Mouse (Mus musculus): ENCODE measurements at regions not wholly inside any gene's neighbourhood (a gene's known extent, or its start where the extent isn't known, plus 50 kb on each side); places are given as distances from the start of the nearest gene placed in this dataset.
A peak's percentile ranks its signal among the peaks of the same experiment; 100 is the strongest.

DNA sequence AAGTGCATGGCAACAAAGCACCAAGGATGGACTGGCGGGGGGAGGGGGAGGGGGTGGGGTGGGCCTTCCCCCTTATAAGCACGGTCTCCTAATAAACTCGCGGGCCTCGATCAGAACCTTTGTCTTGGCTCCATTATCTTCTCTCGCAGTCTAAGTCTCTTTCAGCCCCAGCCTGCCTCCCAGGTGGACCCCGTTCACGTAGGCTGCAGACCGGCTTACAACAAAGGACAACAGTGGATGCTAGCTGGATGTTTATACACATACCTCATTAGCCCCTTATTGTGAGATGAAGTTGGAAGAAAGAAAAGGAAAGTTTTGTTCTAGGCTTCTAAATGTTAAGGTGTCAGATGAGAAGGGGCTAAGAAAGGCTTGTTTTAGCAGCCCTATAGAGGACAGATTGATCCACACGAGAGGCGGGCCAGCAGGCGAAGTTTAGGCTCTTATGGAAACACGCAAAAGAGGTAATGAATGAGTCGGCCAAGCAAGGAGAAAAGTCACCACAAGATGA is 272.6 kb downstream of the Cd47 start:
- DNase-seq (ENCODE audit: low read depth in 1 of 2, low spot score in 2 of 2) = no peak
- H3K4me1 ChIP-seq (ENCODE audit: control insufficient read depth, insufficient read depth, insufficient read length) = no peaks in the 10 kb centered on the region
- H3K27ac ChIP-seq (ENCODE audit: insufficient read depth, low read length) = no peak overlapping the region
- no peaks in the 10 kb centered on the region for H3K27me3 ChIP-seq (ENCODE audit: control insufficient read depth, insufficient read depth, low read length)
- no peak overlapping the region for H3K4me3 ChIP-seq (ENCODE audit: extremely low read depth, insufficient read depth, insufficient read length)
- TF ChIP-seq POLR2A (IDR thresholded peaks at IDR 0.05; ENCODE audit: low read depth, low read length) (no peak), CTCF (IDR thresholded peaks at IDR 0.05; ENCODE audit: extremely low read depth, insufficient read depth, insufficient read length, insufficient replicate concordance) (no peak)
- no peaks in the 10 kb centered on the region for H3K36me3 ChIP-seq (ENCODE audit: control insufficient read depth, insufficient read depth, low read length)
- WGBS = 88% methylated on average over 14 of the region's 14 CpGs

DNA sequence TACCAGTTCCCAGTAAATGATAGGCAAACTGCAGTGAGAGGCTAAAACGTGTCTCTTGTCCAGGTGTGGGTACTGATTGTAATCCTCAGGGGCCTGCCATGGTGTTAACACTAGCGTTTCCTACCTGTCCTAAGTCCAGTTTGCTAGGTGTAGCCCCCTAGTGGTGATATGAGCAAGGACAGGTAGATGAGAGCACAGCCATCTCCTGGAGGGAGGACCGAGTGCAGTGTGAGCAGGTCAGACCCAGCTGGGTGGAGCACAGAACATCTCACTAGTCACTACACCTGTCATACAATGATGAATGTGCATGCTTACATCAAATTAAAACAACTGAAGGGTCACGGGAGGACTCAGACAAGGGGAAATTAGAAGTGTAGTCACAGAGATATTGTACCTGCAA is 273.6 kb downstream of the Cd47 start:
- no peak overlapping the region for H3K27ac ChIP-seq (ENCODE audit: insufficient read depth, low read length)
- no peaks in the 10 kb centered on the region for H3K27me3 ChIP-seq (ENCODE audit: control insufficient read depth, insufficient read depth, low read length)
- 75% methylated on average over 4 of the region's 4 CpGs for WGBS
- peak; percentile 30 to 37 for DNase-seq (ENCODE audit: low read depth in 1 of 2, low spot score in 2 of 2)
- H3K4me1 ChIP-seq (ENCODE audit: control insufficient read depth, insufficient read depth, insufficient read length) = no peaks in the 10 kb centered on the region
- H3K36me3 ChIP-seq (ENCODE audit: control insufficient read depth, insufficient read depth, low read length) = no peaks in the 10 kb centered on the region
- H3K4me3 ChIP-seq (ENCODE audit: extremely low read depth, insufficient read depth, insufficient read length) = no peak overlapping the region
- TF ChIP-seq CTCF (IDR thresholded peaks at IDR 0.05; ENCODE audit: extremely low read depth, insufficient read depth, insufficient read length, insufficient replicate concordance) (peak; percentile 38; the same call in 1 of the 2 replicates), POLR2A (IDR thresholded peaks at IDR 0.05; ENCODE audit: low read depth, low read length) (no peak)

DNA sequence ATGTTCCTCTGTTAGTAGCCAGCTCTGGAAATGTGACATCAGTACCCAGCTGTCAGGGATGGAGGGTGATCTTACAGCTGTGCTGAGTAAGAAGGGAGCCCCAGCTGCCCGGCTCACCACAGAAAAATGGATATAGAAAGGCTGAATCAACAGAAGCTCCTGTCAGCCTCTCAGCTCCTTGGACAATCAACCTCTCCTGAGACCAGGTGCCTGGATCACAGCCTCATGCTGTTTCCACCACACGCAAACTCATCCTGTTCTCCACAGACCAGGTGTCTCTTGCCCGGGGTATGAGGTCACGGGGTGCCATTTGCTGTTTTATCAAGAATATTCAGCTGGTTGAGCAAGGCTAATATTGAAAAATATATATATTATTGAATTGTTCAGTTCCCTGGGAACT is 275.3 kb downstream of the Cd47 start:
- Histone ChIP-seq H3K4me1 (ENCODE audit: control insufficient read depth, insufficient read depth, insufficient read length) (no peaks in the 10 kb centered on the region), H3K27ac (ENCODE audit: insufficient read depth, low read length) (no peak overlapping the region), H3K4me3 (ENCODE audit: extremely low read depth, insufficient read depth, insufficient read length) (no peak overlapping the region), H3K27me3 (ENCODE audit: control insufficient read depth, insufficient read depth, low read length) (no peaks in the 10 kb centered on the region), H3K36me3 (ENCODE audit: control insufficient read depth, insufficient read depth, low read length) (no peaks in the 10 kb centered on the region)
- DNase-seq (ENCODE audit: low read depth in 1 of 2, low spot score in 2 of 2) = no peak
- 83% methylated on average over 4 of the region's 4 CpGs for WGBS
- TF ChIP-seq CTCF (IDR thresholded peaks at IDR 0.05; ENCODE audit: extremely low read depth, insufficient read depth, insufficient read length, insufficient replicate concordance) = no peak
- no peak for TF ChIP-seq POLR2A (IDR thresholded peaks at IDR 0.05; ENCODE audit: low read depth, low read length)

DNA sequence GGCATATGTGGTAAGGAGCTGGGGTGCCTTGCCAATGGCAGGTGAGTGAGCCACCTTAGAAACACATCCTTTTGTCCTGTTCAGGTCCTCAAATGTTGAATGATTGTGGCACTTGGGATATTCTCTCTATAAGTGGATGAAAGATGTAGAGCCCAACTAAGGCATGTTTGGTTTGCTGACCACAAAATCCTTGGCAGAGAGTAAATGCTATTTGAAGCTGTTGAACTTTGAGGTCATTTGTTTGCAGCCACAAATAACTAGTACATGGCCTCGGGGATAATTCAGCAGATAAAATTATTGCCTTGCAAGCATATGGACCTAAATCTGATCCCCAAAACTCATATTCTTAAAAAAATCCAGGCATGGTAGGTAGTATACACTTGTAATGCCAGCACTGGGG is 281.2 kb downstream of the Cd47 start:
- WGBS = 70% methylated on average over 1 of the region's 1 CpGs
- Histone ChIP-seq H3K36me3 (ENCODE audit: control insufficient read depth, insufficient read depth, low read length) (no peaks in the 10 kb centered on the region), H3K27ac (ENCODE audit: insufficient read depth, low read length) (no peak overlapping the region), H3K4me1 (ENCODE audit: control insufficient read depth, insufficient read depth, insufficient read length) (no peaks in the 10 kb centered on the region), H3K27me3 (ENCODE audit: control insufficient read depth, insufficient read depth, low read length) (no peaks in the 10 kb centered on the region), H3K4me3 (ENCODE audit: extremely low read depth, insufficient read depth, insufficient read length) (no peak overlapping the region)
- TF ChIP-seq POLR2A (IDR thresholded peaks at IDR 0.05; ENCODE audit: low read depth, low read length) (no peak), CTCF (IDR thresholded peaks at IDR 0.05; ENCODE audit: extremely low read depth, insufficient read depth, insufficient read length, insufficient replicate concordance) (no peak)
- DNase-seq (ENCODE audit: low read depth in 1 of 2, low spot score in 2 of 2) = no peak

DNA sequence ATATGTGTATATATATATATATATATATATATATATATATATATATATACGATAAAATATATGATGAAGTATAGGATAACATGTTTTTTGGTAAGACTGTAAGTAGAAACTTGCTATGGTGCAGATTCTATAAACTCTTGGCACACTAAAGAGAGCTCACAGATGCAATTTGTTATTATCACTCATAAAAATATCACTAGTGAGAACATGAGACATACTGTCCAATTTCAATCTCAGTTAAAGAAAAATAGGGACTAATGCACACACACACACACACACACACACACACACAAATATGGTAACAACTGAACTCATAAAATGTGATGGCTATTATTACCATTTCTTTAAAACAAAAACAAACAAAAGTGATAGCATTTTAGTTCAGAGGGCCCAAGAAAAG is 292.0 kb downstream of the Cd47 start:
- Histone ChIP-seq H3K4me3 (ENCODE audit: extremely low read depth, insufficient read depth, insufficient read length) (no peak overlapping the region), H3K4me1 (ENCODE audit: control insufficient read depth, insufficient read depth, insufficient read length) (no peaks in the 10 kb centered on the region), H3K36me3 (ENCODE audit: control insufficient read depth, insufficient read depth, low read length) (no peaks in the 10 kb centered on the region), H3K27ac (ENCODE audit: insufficient read depth, low read length) (no peak overlapping the region), H3K27me3 (ENCODE audit: control insufficient read depth, insufficient read depth, low read length) (no peaks in the 10 kb centered on the region)
- WGBS = 89% methylated on average over 1 of the region's 1 CpGs
- TF ChIP-seq POLR2A (IDR thresholded peaks at IDR 0.05; ENCODE audit: low read depth, low read length) (no peak), CTCF (IDR thresholded peaks at IDR 0.05; ENCODE audit: extremely low read depth, insufficient read depth, insufficient read length, insufficient replicate concordance) (no peak)
- DNase-seq (ENCODE audit: low read depth in 1 of 2, low spot score in 2 of 2) = no peak

DNA sequence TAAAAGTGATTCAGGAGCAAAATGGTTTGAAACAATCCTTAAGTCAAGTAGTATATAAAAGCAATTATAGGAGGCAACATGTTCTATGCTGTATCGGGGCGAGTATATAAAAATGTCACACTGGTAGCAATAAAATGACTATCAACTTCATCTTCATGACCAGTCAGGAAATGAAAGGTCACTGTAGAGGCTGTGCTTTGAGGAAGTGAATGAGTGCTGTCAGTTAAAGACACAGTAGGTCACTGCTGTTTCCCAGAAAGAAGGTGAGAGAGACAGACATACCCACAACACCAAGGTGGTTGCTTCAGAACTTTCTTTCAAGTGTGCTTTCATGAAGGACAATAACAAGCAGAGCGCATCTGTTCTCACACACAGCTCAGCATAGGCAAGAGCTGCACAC is 292.4 kb downstream of the Cd47 start:
- TF ChIP-seq CTCF (IDR thresholded peaks at IDR 0.05; ENCODE audit: extremely low read depth, insufficient read depth, insufficient read length, insufficient replicate concordance) = no peak
- TF ChIP-seq POLR2A (IDR thresholded peaks at IDR 0.05; ENCODE audit: low read depth, low read length) = no peak
- no peak overlapping the region for H3K27ac ChIP-seq (ENCODE audit: insufficient read depth, low read length)
- no peaks in the 10 kb centered on the region for H3K36me3 ChIP-seq (ENCODE audit: control insufficient read depth, insufficient read depth, low read length)
- WGBS = 43% methylated on average over 3 of the region's 3 CpGs
- no peaks in the 10 kb centered on the region for H3K27me3 ChIP-seq (ENCODE audit: control insufficient read depth, insufficient read depth, low read length)
- no peak overlapping the region for H3K4me3 ChIP-seq (ENCODE audit: extremely low read depth, insufficient read depth, insufficient read length)
- no peak for DNase-seq (ENCODE audit: low read depth in 1 of 2, low spot score in 2 of 2)
- no peaks in the 10 kb centered on the region for H3K4me1 ChIP-seq (ENCODE audit: control insufficient read depth, insufficient read depth, insufficient read length)

DNA sequence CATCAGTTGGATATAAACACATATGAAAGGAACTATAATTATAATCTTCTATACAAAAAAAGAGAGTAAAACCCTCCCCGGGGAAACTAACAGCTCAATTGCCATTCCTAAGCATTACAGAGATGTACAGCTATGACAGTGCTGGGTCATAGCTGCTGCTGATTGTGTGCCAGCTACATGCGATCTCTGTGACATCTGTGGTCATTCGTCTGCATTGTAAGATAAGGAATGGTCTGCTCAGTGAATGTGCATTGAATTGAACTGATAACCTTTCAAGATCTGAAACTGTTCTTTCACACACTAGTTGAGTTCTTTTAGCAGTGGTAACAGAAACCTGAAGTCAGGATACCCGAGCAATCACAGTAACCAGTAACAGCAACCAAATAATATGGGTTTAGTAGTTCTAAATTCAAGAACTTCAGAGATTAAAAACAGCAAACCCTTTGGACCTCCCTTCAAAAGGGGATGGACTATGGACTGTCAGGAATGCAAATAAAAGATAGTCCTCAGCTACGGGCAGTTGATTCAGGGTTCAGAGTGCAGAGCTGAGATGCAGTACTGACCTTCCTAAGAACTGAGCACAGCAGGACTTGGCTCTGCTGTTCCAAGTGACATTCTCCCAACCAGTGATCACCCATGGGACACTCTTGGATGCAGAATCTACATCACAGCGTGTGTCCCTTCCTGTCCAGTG is 295.7 kb downstream of the Cd47 start:
- H3K36me3 ChIP-seq (ENCODE audit: control insufficient read depth, insufficient read depth, low read length) = no peaks in the 10 kb centered on the region
- H3K27me3 ChIP-seq (ENCODE audit: control insufficient read depth, insufficient read depth, low read length) = no peaks in the 10 kb centered on the region
- no peak overlapping the region for H3K4me3 ChIP-seq (ENCODE audit: extremely low read depth, insufficient read depth, insufficient read length)
- WGBS = 71% methylated on average over 6 of the region's 6 CpGs
- H3K4me1 ChIP-seq (ENCODE audit: control insufficient read depth, insufficient read depth, insufficient read length) = no peaks in the 10 kb centered on the region
- TF ChIP-seq CTCF (IDR thresholded peaks at IDR 0.05; ENCODE audit: extremely low read depth, insufficient read depth, insufficient read length, insufficient replicate concordance) = no peak
- no peak for TF ChIP-seq POLR2A (IDR thresholded peaks at IDR 0.05; ENCODE audit: low read depth, low read length)
- DNase-seq (ENCODE audit: low read depth in 1 of 2, low spot score in 2 of 2) = no peak
- H3K27ac ChIP-seq (ENCODE audit: insufficient read depth, low read length) = no peak overlapping the region

All from spleen, adult 2 months (tissue).